Mouse (Mus musculus) right cerebral cortex, postnatal 25 days (tissue): ENCODE measurements around the gene Phkg1.
A peak's percentile ranks its signal among the peaks of the same experiment; 100 is the strongest.
"Not testable (repeated sequence)": the region's sequence is repeated elsewhere in the genome, so short reads cannot be mapped to it uniquely, and the experiment has no call there.

ENCODE experiments used
- DNase-seq: peaks from one replicate; pipeline ENCODE4 v3.0.0; 2022

Phkg1 gene

DNA sequence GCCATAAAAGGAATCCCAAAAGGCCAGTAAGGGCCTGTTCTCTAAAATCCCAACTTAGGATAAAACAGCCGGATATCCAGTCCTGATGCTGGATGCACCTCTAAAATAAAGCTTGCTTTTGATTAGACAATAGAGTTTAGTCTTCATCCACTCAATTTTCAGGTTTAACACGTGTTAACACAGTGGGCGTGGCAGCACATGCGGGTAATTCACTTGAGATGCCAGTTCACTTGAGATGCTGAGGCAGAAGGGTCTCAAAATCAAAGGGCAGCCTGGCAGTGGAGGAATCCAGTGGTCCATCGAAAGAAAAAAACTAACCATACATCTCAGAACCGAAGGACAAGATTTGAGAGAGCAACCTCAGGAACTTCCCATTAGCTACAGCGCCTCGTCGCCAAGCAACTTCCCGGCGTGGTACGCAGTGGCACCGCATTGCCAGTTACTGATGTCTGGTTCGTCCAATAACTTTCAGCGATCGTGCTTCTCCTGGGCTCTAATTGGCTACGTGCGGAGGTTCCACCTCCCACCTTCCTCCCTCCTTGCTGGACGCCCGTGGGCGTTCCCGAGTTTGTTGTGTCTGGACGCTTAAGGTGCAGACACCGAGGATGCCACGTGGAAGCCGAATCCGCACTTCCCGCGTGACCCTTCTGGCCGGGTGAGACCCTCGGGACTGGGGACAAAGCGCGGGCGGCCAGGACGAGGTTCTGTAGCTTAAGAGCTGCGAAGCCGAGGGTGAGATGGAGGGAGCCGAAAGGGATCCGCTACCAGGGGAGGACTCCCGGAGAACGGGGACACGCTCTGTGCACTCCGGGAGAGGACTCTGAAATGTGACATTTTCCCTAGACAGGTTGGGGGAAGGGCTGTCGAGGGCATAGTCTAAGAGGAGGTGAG, 2.9 kb downstream of the Phkg1 start, which contains the start of gene Zbed5:
Zbed5 (plus strand) TSS at position 526 of the 891 bp plus-strand sequence.
- peak; percentile 88 for DNase-seq

DNA sequence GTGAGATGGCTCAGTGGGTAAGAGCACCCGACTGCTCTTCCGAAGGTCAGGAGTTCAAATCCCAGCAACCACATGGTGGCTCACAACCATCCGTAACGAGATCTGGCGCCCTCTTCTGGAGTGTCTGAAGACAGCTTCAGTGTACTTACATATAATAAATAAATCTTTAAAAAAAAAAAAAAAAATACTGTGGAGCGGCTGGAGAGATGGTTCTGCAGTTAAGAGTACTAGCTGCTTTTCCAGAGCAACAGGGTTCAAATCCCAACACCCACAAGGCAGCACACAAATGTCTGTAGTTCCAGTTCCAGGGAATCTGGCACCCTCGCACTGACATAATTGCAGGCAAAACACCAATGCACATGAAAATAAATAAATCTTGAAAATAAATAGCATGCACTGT, 8.0 kb downstream of the Phkg1 start:
- DNase-seq, result not testable (repeated sequence)

GRCm38 (mm10) chr5:129886911-129887636, 11.3 kb downstream of the Phkg1 start, which contains the start of gene Chchd2:
Gene Chchd2 (minus strand): TSS chr5:129887470.
- DNase-seq, result peak; percentile 91

DNA sequence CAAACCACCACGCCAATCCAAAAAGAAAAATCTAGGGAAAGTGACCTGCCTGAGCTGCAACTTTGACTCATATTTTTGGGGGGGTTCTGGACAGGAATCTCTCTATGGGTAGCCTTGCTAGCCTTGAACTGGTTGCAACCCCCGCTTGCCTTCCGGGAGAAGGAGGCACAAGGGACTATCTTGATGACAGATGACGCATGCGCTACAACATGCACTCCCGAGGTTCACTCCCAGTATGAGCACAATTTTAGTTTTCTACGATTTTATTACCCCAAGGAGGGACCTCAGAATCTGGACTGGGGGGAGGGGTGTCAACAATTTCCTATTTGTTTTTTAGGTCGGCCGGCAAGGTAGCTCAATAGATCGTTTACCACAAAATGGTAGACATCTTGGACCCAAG, 12.1 kb downstream of the Phkg1 start:
- no peak for DNase-seq

GRCm38 (mm10) chr5:129879888-129880287, 18.5 kb downstream of the Phkg1 start:
- DNase-seq, result no peak

DNA sequence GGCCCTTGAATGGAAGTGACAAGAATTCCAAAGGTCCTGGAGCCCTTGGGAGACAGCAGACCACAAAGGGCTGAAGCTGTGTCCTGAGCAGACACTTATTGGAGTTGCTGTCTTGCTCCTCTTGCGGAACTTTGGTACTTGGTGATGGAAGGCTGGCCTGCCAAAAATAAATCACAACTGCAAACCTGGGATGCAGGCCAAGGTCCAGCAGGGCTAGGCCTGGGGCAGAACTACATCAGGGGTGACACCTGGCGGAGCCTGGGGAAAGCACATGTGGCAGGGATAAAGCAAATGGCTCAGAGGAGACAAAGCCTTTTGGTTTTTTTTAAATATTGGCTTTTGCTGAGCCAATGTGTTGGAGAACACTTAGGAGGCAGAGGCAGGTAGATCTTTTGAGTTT, 19.4 kb downstream of the Phkg1 start:
- DNase-seq, result peak; percentile 25

DNA sequence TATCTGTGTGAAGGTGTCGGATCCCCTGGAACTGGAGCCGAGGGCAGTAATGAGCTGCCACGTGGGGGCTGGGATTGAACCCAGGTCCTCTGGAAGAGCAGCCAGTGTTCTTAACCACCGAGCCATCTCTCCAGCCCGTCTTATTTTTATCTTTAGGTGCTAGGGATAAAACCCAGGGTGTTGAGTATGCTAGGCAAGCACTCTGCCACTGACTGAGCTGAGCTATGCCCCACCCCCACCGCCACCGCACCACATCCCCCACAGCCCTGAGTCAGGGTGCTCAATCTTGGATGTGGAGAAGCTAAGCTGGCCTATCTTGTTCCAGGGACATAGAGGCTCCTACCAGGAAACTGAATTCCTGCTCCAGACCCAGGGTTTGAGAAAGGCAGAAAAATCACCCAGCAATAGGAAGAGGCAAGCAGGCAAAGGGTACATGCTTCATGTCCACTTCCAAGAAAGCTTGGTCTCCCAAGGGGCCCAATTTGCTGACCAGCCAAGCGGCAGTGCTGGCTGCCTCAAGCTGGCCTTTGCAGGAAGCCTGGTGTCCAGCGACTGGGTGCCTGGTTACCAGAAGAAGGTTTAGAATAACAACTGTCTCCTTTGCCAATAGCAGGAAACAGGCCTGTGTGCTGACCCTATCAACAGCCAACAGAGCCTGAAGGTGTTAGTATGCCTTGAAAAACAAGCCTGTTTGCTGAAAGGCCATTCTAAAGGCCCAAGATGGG, 20.5 kb downstream of the Phkg1 start:
- no peak for DNase-seq

- DNase-seq, result no peak
Observed at GRCm38 (mm10) chr5:129875098-129875497, 23.3 kb downstream of the Phkg1 start.

GRCm38 (mm10) chr5:129873942-129874341, 24.4 kb downstream of the Phkg1 start:
- no peak for DNase-seq

GRCm38 (mm10) chr5:129871238-129871637, 27.1 kb downstream of the Phkg1 start:
- no peak for DNase-seq

DNA sequence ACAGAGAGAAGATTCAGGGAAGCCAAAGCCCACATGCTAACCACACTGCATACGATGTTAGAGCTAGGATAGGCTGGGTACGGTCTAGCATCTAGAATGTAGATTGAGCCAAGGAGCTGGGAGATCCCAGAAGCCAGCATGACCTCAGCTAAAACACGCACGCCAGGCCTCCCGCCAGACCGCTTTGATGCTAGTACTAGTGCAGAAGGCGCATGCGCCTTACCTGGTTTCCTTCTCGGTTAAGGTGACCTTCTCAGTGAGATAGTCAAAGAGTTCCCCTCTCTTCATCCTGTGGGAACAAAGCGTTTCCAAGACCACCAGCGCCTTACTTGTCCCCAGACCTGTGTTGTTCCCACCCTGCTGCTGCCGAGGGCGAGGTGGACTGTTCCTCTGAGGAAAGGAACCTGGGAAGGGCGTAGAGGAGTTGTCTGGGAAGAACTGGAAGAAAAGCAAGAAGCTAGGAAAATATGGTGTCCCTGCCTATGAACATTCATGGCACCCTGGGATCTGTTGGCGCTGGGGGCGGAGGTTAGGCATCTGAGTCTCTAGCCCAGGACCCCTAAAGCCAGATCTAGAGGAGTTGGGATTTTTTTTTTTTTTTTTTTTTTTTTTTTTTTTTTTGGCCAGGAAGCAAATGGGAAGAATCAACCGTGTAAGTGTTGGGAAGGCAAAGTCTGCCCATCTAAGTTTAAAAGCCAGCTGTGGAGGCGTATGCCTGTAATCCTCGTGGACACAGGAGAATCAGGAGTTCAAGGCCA, 28.9 kb downstream of the Phkg1 start:
- DNase-seq, result no peak

DNA sequence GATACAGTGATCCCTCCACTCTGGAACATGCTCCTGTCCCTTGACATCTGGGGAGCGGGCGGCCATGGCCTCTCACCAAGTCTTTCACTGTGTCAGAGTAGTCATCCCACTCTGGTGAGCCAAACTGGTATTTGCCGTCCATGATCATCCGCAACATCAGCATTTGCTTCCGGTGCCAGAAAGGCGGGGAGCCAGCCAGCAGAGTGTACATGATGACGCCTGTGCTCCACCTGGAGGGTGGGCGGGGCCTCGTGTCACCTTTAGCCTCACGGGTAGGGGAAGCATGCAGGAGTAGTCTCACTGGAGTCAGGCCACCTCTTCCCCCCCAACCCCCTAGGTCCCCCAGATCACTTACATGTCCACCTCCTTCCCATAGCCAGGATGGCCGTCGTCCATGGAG, 32.5 kb downstream of the Phkg1 start:
- no peak for DNase-seq

DNA sequence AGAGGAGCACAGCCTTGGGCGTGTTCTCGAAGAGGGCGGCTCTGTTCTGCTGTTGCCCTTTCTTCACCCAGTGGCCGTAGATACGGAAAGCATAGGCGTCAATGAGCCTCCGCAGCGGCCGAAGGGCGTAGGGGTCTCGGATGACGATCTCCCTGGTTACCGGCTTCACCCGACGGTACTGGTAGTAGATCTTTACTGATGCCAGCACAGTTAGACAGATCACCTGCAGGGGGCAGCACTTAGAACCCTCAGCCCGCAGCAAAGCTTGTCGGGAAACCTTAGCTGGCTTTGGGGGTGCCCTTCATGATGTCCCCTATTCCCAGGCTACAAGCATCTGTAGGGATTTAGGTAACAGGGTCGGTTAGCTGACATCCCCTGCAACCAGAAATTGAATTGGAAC, 33.9 kb downstream of the Phkg1 start:
- no peak for DNase-seq

- no peak for DNase-seq
Observed at GRCm38 (mm10) chr5:129862325-129862724, 36.0 kb downstream of the Phkg1 start.

- DNase-seq, result no peak
Observed at GRCm38 (mm10) chr5:129856414-129856813, 41.9 kb downstream of the Phkg1 start.

- DNase-seq, result no peak
Observed at GRCm38 (mm10) chr5:129855163-129855562, 43.2 kb downstream of the Phkg1 start.

DNA sequence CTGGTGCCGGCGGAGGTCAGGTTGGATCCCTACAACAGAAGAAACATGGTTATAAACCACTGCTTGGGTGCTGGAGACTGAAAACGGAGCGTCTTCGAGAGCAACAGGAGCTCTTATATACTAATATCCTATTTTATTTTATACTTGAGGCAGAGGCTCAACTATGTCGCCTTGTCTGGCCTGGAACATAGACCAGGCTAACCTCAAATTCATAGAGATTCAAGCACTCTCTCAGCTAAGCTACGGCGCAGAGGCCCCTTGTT, 50.9 kb downstream of the Phkg1 start:
- DNase-seq, result no peak

DNA sequence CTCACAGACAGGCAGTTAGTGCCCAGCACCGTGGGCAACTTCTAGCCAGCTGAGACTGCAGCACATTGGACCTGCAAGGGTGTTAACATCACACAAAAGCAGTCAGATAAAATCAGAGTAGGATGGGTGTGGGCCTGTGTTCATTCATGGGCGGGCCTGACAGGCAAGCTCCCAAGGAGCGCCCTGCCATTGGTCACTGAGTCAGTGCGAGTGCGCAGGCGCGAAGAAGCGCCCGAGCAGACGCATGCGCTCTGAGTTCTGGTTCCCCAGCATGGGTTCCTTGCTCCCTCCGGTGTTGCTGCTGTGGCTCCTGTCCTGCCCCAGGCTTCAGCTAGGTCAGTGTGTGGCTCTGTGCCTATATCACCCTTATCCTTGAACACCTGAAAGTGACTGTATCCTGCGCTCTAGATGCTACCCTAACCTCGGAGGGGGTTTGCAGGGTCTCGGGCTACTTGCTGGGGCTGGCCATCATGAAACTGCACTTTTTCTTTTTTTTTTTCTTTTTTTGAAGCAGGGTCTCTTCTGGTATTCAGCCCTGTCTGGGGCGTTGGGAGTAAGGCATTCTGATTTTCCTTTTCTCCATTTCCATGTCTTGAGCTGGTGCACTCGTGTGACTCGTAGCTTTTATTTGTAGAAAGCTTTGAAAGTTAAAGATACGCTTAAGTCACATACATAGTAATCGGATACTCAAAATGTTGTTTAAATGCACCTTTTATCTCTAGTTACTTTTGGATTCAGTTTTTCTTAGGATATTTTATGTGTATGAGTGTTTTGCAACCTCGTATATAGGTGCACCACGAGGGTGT, 51.4 kb downstream of the Phkg1 start, which contains the start of gene Sumf2:
Sumf2 (plus strand) TSS at position 235 of the 806 bp plus-strand sequence.
- DNase-seq, result peak; percentile 93

- no peak for DNase-seq
Observed at GRCm38 (mm10) chr5:129844848-129845247, 53.5 kb downstream of the Phkg1 start.
